Mouse (Mus musculus) macrophage (primary cell): ENCODE measurements around the gene Zfp451. TPM values are rescaled to one million over a fixed set of nuclear protein-coding genes. Genes with fewer than 3 reads are reported as not detected.
"Not testable (repeated sequence)": the region's sequence is repeated elsewhere in the genome, so short reads cannot be mapped to it uniquely, and the experiment has no call there.

Experiments used
- H3K27ac ChIP-seq: fragments of 350-480 bp; formaldehyde crosslinking; 2 replicates; pipeline ENCODE4 v1.9.0; 2021
- H3K36me3 ChIP-seq: fragments of 350-480 bp; formaldehyde crosslinking; 2 replicates; pipeline ENCODE4 v1.9.0; 2021; ENCODE audit errors: inconsistent target
- H3K4me3 ChIP-seq: fragments of 350-480 bp; formaldehyde crosslinking; 2 replicates; pipeline ENCODE4 v1.9.0; 2021; ENCODE audit errors: inconsistent target
- H3K79me2 ChIP-seq: fragments of 350-480 bp; formaldehyde crosslinking; 2 replicates; pipeline ENCODE4 v1.9.0; 2021; ENCODE audit errors: inconsistent target
- WGBS: methylation state at CpG from one replicate; pipeline ENCODE4 v1.1.7; 2026; ENCODE audit warnings: inconsistent platforms; ENCODE audit not compliant: missing documents; 5-methylcytosine and 5-hydroxymethylcytosine counted together
- polyA plus RNA-seq: library from polyadenylated mRNA; stranded (reverse); fragments of 250-400 nt; gene quantifications from 3 replicates; pipeline ENCODE4 v1.2.4, GENCODE M21; 2018; ENCODE audit warnings: inconsistent platforms
- total RNA-seq, 78 experiments: library from RNA; depleted of rRNA; stranded (reverse); fragments of 250-400 nt; gene quantifications; 1 replicate in 9 of 78; 2 replicates in 24 of 78; 3 replicates in 43 of 78; 4 replicates in 2 of 78; pipeline ENCODE4 v1.2.4; 2018; ENCODE audit warnings: inconsistent platforms in 56 of 78

Zfp451 gene
- 100 to 1,000 TPM in 4 of 26 experiments, 10 to 100 TPM in 22; 39.0 to 122 (median 78.5) TPM for total RNA-seq (2018; cell fraction: chromatin; rRNA removed)
- total RNA-seq (2018; cell fraction: cytosol; rRNA removed), result 10 to 100 TPM in 22 of 26 experiments, 1 to 10 TPM in 4; 9.2 to 20.2 (median 12.8) TPM
- total RNA-seq (2018; cell fraction: nucleus; rRNA removed), result 10 to 100 TPM; 20.4 to 75.6 (median 37.1) TPM
- 9.6 to 13.0 TPM (median 12.0 TPM) in 3 replicates for polyA plus RNA-seq

- Histone ChIP-seq H3K79me2 (peaks cover 47% of the 10 kb centered on the region), H3K36me3 (0 out of 2 replicates have a peak, but pooled peaks cover 6% of the 10 kb centered on the region), H3K27ac (peak within 1 kb of the TSS; percentile 42), H3K4me3 (peak within 1 kb of the TSS; percentile 73)
- WGBS, result under 1% methylated on average over 85 of the region's 85 CpGs
Measured at GRCm38 (mm10) chr1:33813868-33814794, at the start of gene Zfp451. TSS of gene Zfp451 (minus strand) at chr1:33814595.

- Histone ChIP-seq H3K36me3 (no peaks in the 10 kb centered on the region), H3K4me3 (no peak overlapping the region), H3K79me2 (no peaks in the 10 kb centered on the region), H3K27ac (no peak overlapping the region)
- WGBS, result 83% methylated on average over 2 of the region's 2 CpGs
Measured at GRCm38 (mm10) chr1:33846807-33847206, 32.4 kb upstream of the Zfp451 start.

GRCm38 (mm10) chr1:33843823-33844222 lies 29.4 kb upstream of the Zfp451 start:
- WGBS, result 87% methylated on average over 6 of the region's 6 CpGs
- H3K79me2 ChIP-seq, result no peaks in the 10 kb centered on the region
- no peak overlapping the region for H3K4me3 ChIP-seq
- H3K36me3 ChIP-seq, result no peaks in the 10 kb centered on the region
- H3K27ac ChIP-seq, result no peak overlapping the region

GRCm38 (mm10) chr1:33838952-33839351 lies 24.6 kb upstream of the Zfp451 start:
- H3K4me3 ChIP-seq, H3K79me2 ChIP-seq, H3K27ac ChIP-seq, H3K36me3 ChIP-seq: not testable (repeated sequence)
- 95% methylated on average over 13 of the region's 14 CpGs for WGBS

GRCm38 (mm10) chr1:33830586-33830985 lies 16.2 kb upstream of the Zfp451 start:
- Histone ChIP-seq H3K4me3 (no peak overlapping the region), H3K79me2 (no peaks in the 10 kb centered on the region), H3K27ac (no peak overlapping the region), H3K36me3 (no peaks in the 10 kb centered on the region)
- WGBS, result 69% methylated on average over 4 of the region's 4 CpGs

GRCm38 (mm10) chr1:33817931-33818330 lies 3.5 kb upstream of the Zfp451 start:
- Histone ChIP-seq H3K36me3 (no peaks in the 10 kb centered on the region), H3K4me3 (no peak overlapping the region), H3K79me2 (peaks cover 9% of the 10 kb centered on the region), H3K27ac (no peak overlapping the region)
- WGBS, result 93% methylated on average over 2 of the region's 2 CpGs

GRCm38 (mm10) chr1:33813495-33813867 lies 914 bp downstream of the Zfp451 start:
- peak overlapping the region; percentile 73 for H3K4me3 ChIP-seq
- WGBS, result 16% methylated on average over 11 of the region's 11 CpGs
- H3K79me2 ChIP-seq, result peaks cover 54% of the 10 kb centered on the region
- peaks cover 12% of the 10 kb centered on the region for H3K36me3 ChIP-seq
- peak overlapping the region; percentile 42 for H3K27ac ChIP-seq

GRCm38 (mm10) chr1:33803323-33803722 lies 11.1 kb downstream of the Zfp451 start:
- no peak overlapping the region for H3K4me3 ChIP-seq
- peaks cover 76% of the 10 kb centered on the region for H3K79me2 ChIP-seq
- peaks cover 42% of the 10 kb centered on the region for H3K36me3 ChIP-seq
- 96% methylated on average over 2 of the region's 2 CpGs for WGBS
- no peak overlapping the region for H3K27ac ChIP-seq

GRCm38 (mm10) chr1:33799620-33800019 lies 14.8 kb downstream of the Zfp451 start:
- H3K36me3 ChIP-seq, result peaks cover 34% of the 10 kb centered on the region
- 92% methylated on average over 3 of the region's 3 CpGs for WGBS

GRCm38 (mm10) chr1:33788493-33788892 lies 25.9 kb downstream of the Zfp451 start:
- Histone ChIP-seq H3K79me2 (no peaks in the 10 kb centered on the region), H3K36me3 (no peaks in the 10 kb centered on the region), H3K27ac (no peak overlapping the region), H3K4me3 (no peak overlapping the region)
- WGBS, result 39% methylated on average over 3 of the region's 3 CpGs

More at GRCm38 (mm10) chr1:33799620-33800019, 14.8 kb downstream of the Zfp451 start:
- H3K79me2 ChIP-seq, result peaks cover 75% of the 10 kb centered on the region
- H3K4me3 ChIP-seq, result no peak overlapping the region
- no peak overlapping the region for H3K27ac ChIP-seq

- no peaks in the 10 kb centered on the region for H3K79me2 ChIP-seq
- WGBS, result 36% methylated on average over 5 of the region's 5 CpGs
Measured at GRCm38 (mm10) chr1:33788072-33788471, 26.3 kb downstream of the Zfp451 start.

GRCm38 (mm10) chr1:33784561-33784960 lies 29.8 kb downstream of the Zfp451 start:
- WGBS, result 89% methylated on average over 5 of the region's 5 CpGs
- no peak overlapping the region for H3K4me3 ChIP-seq
- H3K27ac ChIP-seq, result no peak overlapping the region
- no peaks in the 10 kb centered on the region for H3K36me3 ChIP-seq
- no peaks in the 10 kb centered on the region for H3K79me2 ChIP-seq

More at GRCm38 (mm10) chr1:33788072-33788471, 26.3 kb downstream of the Zfp451 start:
- Histone ChIP-seq H3K4me3 (no peak overlapping the region), H3K36me3 (no peaks in the 10 kb centered on the region), H3K27ac (no peak overlapping the region)

GRCm38 (mm10) chr1:33776175-33776611 lies 38.2 kb downstream of the Zfp451 start:
- Histone ChIP-seq H3K27ac (no peak overlapping the region), H3K4me3 (no peak overlapping the region), H3K79me2 (no peaks in the 10 kb centered on the region), H3K36me3 (peaks cover 17% of the 10 kb centered on the region)
- 97% methylated on average over 14 of the region's 14 CpGs for WGBS

GRCm38 (mm10) chr1:33772106-33772505 lies 42.3 kb downstream of the Zfp451 start:
- Histone ChIP-seq H3K36me3 (peaks cover 28% of the 10 kb centered on the region), H3K27ac (no peak overlapping the region), H3K4me3 (no peak overlapping the region), H3K79me2 (no peaks in the 10 kb centered on the region)
- 96% methylated on average over 9 of the region's 9 CpGs for WGBS

- Histone ChIP-seq H3K79me2 (no peaks in the 10 kb centered on the region), H3K36me3 (peaks cover 28% of the 10 kb centered on the region), H3K4me3 (no peak overlapping the region), H3K27ac (no peak overlapping the region)
- 99% methylated on average over 9 of the region's 10 CpGs for WGBS
Measured at GRCm38 (mm10) chr1:33771621-33772020, 42.8 kb downstream of the Zfp451 start.
